Mouse (Mus musculus): ENCODE data around the gene Ninl.

The Ninl gene

GRCm38 (mm10) chr2:150900341-150900740 lies 138.8 kb downstream of the Ninl start:
- no peak for DNase-seq

GRCm38 (mm10) chr2:150895691-150896252 lies 143.4 kb downstream of the Ninl start:
- DNase-seq = no peak

GRCm38 (mm10) chr2:150894617-150895267 lies 144.4 kb downstream of the Ninl start:
- DNase-seq = no peak

- no peak for DNase-seq
These were observed 151.8 kb downstream of the Ninl start for GRCm38 (mm10) chr2:150887370-150887769.

- no peak for DNase-seq
These were observed 152.9 kb downstream of the Ninl start for GRCm38 (mm10) chr2:150886315-150886714.

GRCm38 (mm10) chr2:150885814-150886213 lies 153.4 kb downstream of the Ninl start:
- no peak for DNase-seq

GRCm38 (mm10) chr2:150884779-150885110 lies 154.4 kb downstream of the Ninl start:
- DNase-seq = no peak
